Mouse (Mus musculus) midbrain, embryonic 15.5 days (tissue): ENCODE measurements at regions not wholly inside any gene's neighbourhood (a gene's known extent, or its start where the extent isn't known, plus 50 kb on each side); places are given as distances from the start of the nearest gene placed in this dataset.
"Not testable (repeated sequence)": the region's sequence is repeated elsewhere in the genome, so short reads cannot be mapped to it uniquely, and the experiment has no call there.

Source experiments
- ATAC-seq: fragments of 200-750 bp; cut with Nextera tagmentation; replicated peaks from 2 replicates; pipeline ENCODE4 v1.8.0; 2017; ENCODE audit warnings: moderate TSS enrichment
- H3K27ac ChIP-seq: fragments of 300-500 bp; sonication (generic); 2 replicates; pipeline ENCODE4 v1.5.1; 2015; ENCODE audit warnings: mild to moderate bottlenecking, inconsistent platforms
- H3K27me3 ChIP-seq: fragments of 300-500 bp; sonication (generic); replicated peaks from 2 replicates; pipeline ENCODE4 v1.6.1; 2015; ENCODE audit warnings: inconsistent platforms
- H3K36me3 ChIP-seq: fragments of 300-500 bp; sonication (generic); replicated peaks from 2 replicates; pipeline ENCODE4 v1.6.1; 2015; ENCODE audit warnings: inconsistent platforms
- H3K4me1 ChIP-seq: fragments of 300-500 bp; sonication (generic); 2 replicates; pipeline ENCODE4 v1.6.1; 2015; ENCODE audit warnings: inconsistent platforms
- H3K4me2 ChIP-seq: fragments of 300-500 bp; sonication (generic); 2 replicates; pipeline ENCODE4 v1.6.1; 2015; ENCODE audit warnings: inconsistent platforms, mild to moderate bottlenecking, moderate library complexity
- H3K4me3 ChIP-seq: fragments of 300-500 bp; sonication (generic); 2 replicates; pipeline ENCODE4 v1.5.1; 2015; ENCODE audit warnings: mild to moderate bottlenecking, inconsistent platforms
- H3K9ac ChIP-seq: fragments of 300-500 bp; sonication (generic); 2 replicates; pipeline ENCODE4 v1.6.1; 2015; ENCODE audit warnings: mild to moderate bottlenecking, inconsistent platforms
- H3K9me3 ChIP-seq: fragments of 300-500 bp; sonication (generic); 2 replicates; pipeline ENCODE4 v1.6.1; 2016; ENCODE audit warnings: inconsistent platforms
- WGBS: fragments of 180-500 bp; shearing (Covaris S2); methylation state at CpG from one replicate; pipeline ENCODE4 v1.1.7; 2015; ENCODE audit warnings: mixed read lengths; 5-methylcytosine and 5-hydroxymethylcytosine counted together

- WGBS, result 75% methylated on average over 3 of the region's 3 CpGs
These were observed 1003.2 kb upstream of the 4930412O13Rik start for GRCm38 (mm10) chr2:8877855-8878254.

GRCm38 (mm10) chr2:8912417-8912816 is 968.6 kb upstream of the 4930412O13Rik start:
- no peak overlapping the region for H3K4me3 ChIP-seq
- no peak overlapping the region for H3K9ac ChIP-seq
- no peaks in the 10 kb centered on the region for H3K36me3 ChIP-seq
- H3K27ac ChIP-seq, result no peak overlapping the region
- ATAC-seq, result no peak
- no peaks in the 10 kb centered on the region for H3K27me3 ChIP-seq
- H3K4me1 ChIP-seq, result no peaks in the 10 kb centered on the region
- no peak overlapping the region for H3K4me2 ChIP-seq
- H3K9me3 ChIP-seq, result no peaks in the 10 kb centered on the region

More at GRCm38 (mm10) chr2:8877855-8878254, 1003.2 kb upstream of the 4930412O13Rik start:
- no peak overlapping the region for H3K4me3 ChIP-seq
- H3K4me1 ChIP-seq, result no peaks in the 10 kb centered on the region
- H3K9me3 ChIP-seq, result no peaks in the 10 kb centered on the region
- H3K27ac ChIP-seq, result no peak overlapping the region
- no peak overlapping the region for H3K9ac ChIP-seq
- ATAC-seq, result no peak
- no peaks in the 10 kb centered on the region for H3K36me3 ChIP-seq
- no peaks in the 10 kb centered on the region for H3K27me3 ChIP-seq
- H3K4me2 ChIP-seq, result no peak overlapping the region

- no peak overlapping the region for H3K4me2 ChIP-seq
- no peaks in the 10 kb centered on the region for H3K36me3 ChIP-seq
- 91% methylated on average over 2 of the region's 2 CpGs for WGBS
- H3K4me1 ChIP-seq, result no peaks in the 10 kb centered on the region
- H3K27me3 ChIP-seq, result no peaks in the 10 kb centered on the region
- no peak overlapping the region for H3K4me3 ChIP-seq
- no peak overlapping the region for H3K9ac ChIP-seq
- H3K9me3 ChIP-seq, result no peaks in the 10 kb centered on the region
- H3K27ac ChIP-seq, result no peak overlapping the region
- ATAC-seq, result no peak
These were observed 956.2 kb upstream of the 4930412O13Rik start for GRCm38 (mm10) chr2:8924856-8925255.

- no peak overlapping the region for H3K9ac ChIP-seq
- H3K4me2 ChIP-seq, result no peak overlapping the region
- no peak overlapping the region for H3K27ac ChIP-seq
- H3K9me3 ChIP-seq, result no peaks in the 10 kb centered on the region
- H3K4me1 ChIP-seq, result no peaks in the 10 kb centered on the region
- H3K27me3 ChIP-seq, result no peaks in the 10 kb centered on the region
- ATAC-seq, result no peak
- no peaks in the 10 kb centered on the region for H3K36me3 ChIP-seq
- 89% methylated on average over 7 of the region's 7 CpGs for WGBS
- no peak overlapping the region for H3K4me3 ChIP-seq
These were observed 939.5 kb upstream of the 4930412O13Rik start for GRCm38 (mm10) chr2:8941574-8941973.

- no peak overlapping the region for H3K27ac ChIP-seq
- 91% methylated on average over 5 of the region's 5 CpGs for WGBS
- H3K27me3 ChIP-seq, result no peaks in the 10 kb centered on the region
- H3K4me3 ChIP-seq, result no peak overlapping the region
- no peaks in the 10 kb centered on the region for H3K9me3 ChIP-seq
- ATAC-seq, result no peak
- H3K9ac ChIP-seq, result no peak overlapping the region
- H3K4me2 ChIP-seq, result no peak overlapping the region
- H3K4me1 ChIP-seq, result no peaks in the 10 kb centered on the region
- H3K36me3 ChIP-seq, result no peaks in the 10 kb centered on the region
These were observed 922.1 kb upstream of the 4930412O13Rik start for GRCm38 (mm10) chr2:8958938-8959337.

- no peak for ATAC-seq
- no peaks in the 10 kb centered on the region for H3K27me3 ChIP-seq
These were observed 915.9 kb upstream of the 4930412O13Rik start for GRCm38 (mm10) chr2:8964952-8965668.

GRCm38 (mm10) chr2:8975635-8976034 is 905.4 kb upstream of the 4930412O13Rik start:
- WGBS, result 81% methylated on average over 6 of the region's 6 CpGs
- no peak overlapping the region for H3K4me2 ChIP-seq

More at GRCm38 (mm10) chr2:8964952-8965668, 915.9 kb upstream of the 4930412O13Rik start:
- H3K4me3 ChIP-seq, result no peak overlapping the region
- no peak overlapping the region for H3K9ac ChIP-seq
- H3K27ac ChIP-seq, result no peak overlapping the region
- no peaks in the 10 kb centered on the region for H3K36me3 ChIP-seq
- WGBS, result 96% methylated on average over 1 of the region's 1 CpGs
- no peak overlapping the region for H3K4me2 ChIP-seq
- H3K9me3 ChIP-seq, result no peaks in the 10 kb centered on the region
- H3K4me1 ChIP-seq, result no peaks in the 10 kb centered on the region

GRCm38 (mm10) chr2:9012326-9012725 is 868.7 kb upstream of the 4930412O13Rik start:
- no peaks in the 10 kb centered on the region for H3K36me3 ChIP-seq
- H3K4me2 ChIP-seq, result no peak overlapping the region
- H3K9ac ChIP-seq, result no peak overlapping the region
- ATAC-seq, result peak; percentile 42; the same call in 1 of the 2 replicates
- 61% methylated on average over 2 of the region's 2 CpGs for WGBS
- H3K4me3 ChIP-seq, result no peak overlapping the region
- no peaks in the 10 kb centered on the region for H3K9me3 ChIP-seq
- no peaks in the 10 kb centered on the region for H3K27me3 ChIP-seq
- H3K27ac ChIP-seq, result peak overlapping the region; percentile 60; the same call in 1 of the 2 replicates
- H3K4me1 ChIP-seq, result no peaks in the 10 kb centered on the region

More at GRCm38 (mm10) chr2:8975635-8976034, 905.4 kb upstream of the 4930412O13Rik start:
- ATAC-seq, result no peak
- H3K4me3 ChIP-seq, result no peak overlapping the region
- no peak overlapping the region for H3K9ac ChIP-seq
- H3K27me3 ChIP-seq, result no peaks in the 10 kb centered on the region
- no peaks in the 10 kb centered on the region for H3K36me3 ChIP-seq
- no peak overlapping the region for H3K27ac ChIP-seq
- no peaks in the 10 kb centered on the region for H3K4me1 ChIP-seq
- no peaks in the 10 kb centered on the region for H3K9me3 ChIP-seq

- no peak overlapping the region for H3K27ac ChIP-seq
- no peak overlapping the region for H3K4me2 ChIP-seq
- H3K4me3 ChIP-seq, result no peak overlapping the region
- WGBS, result 85% methylated on average over 7 of the region's 7 CpGs
- H3K36me3 ChIP-seq, result no peaks in the 10 kb centered on the region
- no peaks in the 10 kb centered on the region for H3K27me3 ChIP-seq
- H3K4me1 ChIP-seq, result no peaks in the 10 kb centered on the region
- H3K9me3 ChIP-seq, result no peaks in the 10 kb centered on the region
- no peak for ATAC-seq
- H3K9ac ChIP-seq, result no peak overlapping the region
These were observed 848.0 kb upstream of the 4930412O13Rik start for GRCm38 (mm10) chr2:9033079-9033478.

- not testable (repeated sequence) for H3K27ac ChIP-seq, H3K4me1 ChIP-seq, ATAC-seq, H3K4me3 ChIP-seq, H3K36me3 ChIP-seq, H3K4me2 ChIP-seq, H3K9me3 ChIP-seq, H3K9ac ChIP-seq, H3K27me3 ChIP-seq
- WGBS, result 54% methylated on average over 21 of the region's 21 CpGs
These were observed 838.7 kb upstream of the 4930412O13Rik start for GRCm38 (mm10) chr2:9042355-9042754.

- 85% methylated on average over 3 of the region's 3 CpGs for WGBS
- Histone ChIP-seq H3K27me3 (no peaks in the 10 kb centered on the region), H3K4me2 (no peak overlapping the region), H3K9me3 (no peaks in the 10 kb centered on the region), H3K36me3 (no peaks in the 10 kb centered on the region), H3K9ac (no peak overlapping the region), H3K4me3 (no peak overlapping the region), H3K4me1 (no peaks in the 10 kb centered on the region), H3K27ac (no peak overlapping the region)
- no peak for ATAC-seq
These were observed 833.1 kb upstream of the 4930412O13Rik start for GRCm38 (mm10) chr2:9047980-9048379.

GRCm38 (mm10) chr2:9073851-9074250 is 807.2 kb upstream of the 4930412O13Rik start:
- H3K9ac ChIP-seq, result no peak overlapping the region
- no peak overlapping the region for H3K4me2 ChIP-seq
- peaks cover 7% of the 10 kb centered on the region; the same call in 1 of the 2 replicates for H3K4me1 ChIP-seq
- no peaks in the 10 kb centered on the region for H3K27me3 ChIP-seq
- H3K36me3 ChIP-seq, result no peaks in the 10 kb centered on the region
- H3K27ac ChIP-seq, result no peak overlapping the region
- ATAC-seq, result no peak
- H3K4me3 ChIP-seq, result no peak overlapping the region
- no peaks in the 10 kb centered on the region for H3K9me3 ChIP-seq
- 100% methylated on average over 1 of the region's 1 CpGs for WGBS

GRCm38 (mm10) chr2:9078158-9078557 is 802.9 kb upstream of the 4930412O13Rik start:
- Histone ChIP-seq H3K4me1 (peaks cover 7% of the 10 kb centered on the region; the same call in 1 of the 2 replicates), H3K4me3 (no peak overlapping the region)
- WGBS, result 77% methylated on average over 4 of the region's 4 CpGs

More at GRCm38 (mm10) chr2:9078158-9078557, 802.9 kb upstream of the 4930412O13Rik start:
- Histone ChIP-seq H3K36me3 (no peaks in the 10 kb centered on the region), H3K9me3 (no peaks in the 10 kb centered on the region), H3K9ac (no peak overlapping the region), H3K27me3 (no peaks in the 10 kb centered on the region), H3K27ac (no peak overlapping the region), H3K4me2 (no peak overlapping the region)
- ATAC-seq, result no peak
